ENCODE assay signal across 13 mouse cellular contexts in the genomic region with DNA sequence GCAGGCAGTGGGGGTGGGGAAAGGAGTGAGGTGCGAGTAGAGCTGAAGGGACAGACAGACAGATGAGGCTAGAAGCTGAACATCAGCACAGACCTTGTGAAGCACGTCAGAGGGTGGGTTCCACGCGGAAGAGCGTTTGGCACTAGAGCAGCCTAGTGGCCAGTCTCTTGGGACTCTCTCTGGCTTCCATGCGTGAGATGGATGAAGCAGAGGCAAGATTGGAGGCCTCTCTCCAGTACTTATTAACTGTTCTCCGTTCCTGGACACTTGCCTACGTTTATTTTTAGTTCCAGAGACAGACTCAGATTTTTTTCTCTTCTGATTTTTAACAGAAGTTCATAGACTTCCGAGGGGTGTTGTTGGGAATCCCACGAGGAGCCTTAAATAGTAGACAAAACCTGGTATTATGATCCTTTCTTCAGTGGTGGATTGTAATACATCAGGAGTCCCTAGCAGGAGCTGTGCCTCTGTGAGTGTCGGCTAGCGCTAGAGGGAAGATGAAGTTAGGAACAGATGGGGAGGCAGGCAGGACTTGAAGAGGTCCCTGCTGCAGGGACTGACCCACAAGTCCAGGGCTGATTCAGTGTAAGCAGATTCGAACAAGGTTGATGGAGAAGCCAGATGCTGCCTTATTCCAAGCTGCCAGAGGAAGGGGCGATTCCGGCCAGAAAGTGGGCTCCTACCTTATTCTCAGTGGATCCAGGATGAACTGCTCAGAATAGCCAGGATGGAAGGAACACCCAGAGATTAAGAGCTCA. TPM values are rescaled to one million over a fixed set of nuclear protein-coding genes. Genes with fewer than 3 reads are reported as not detected.
DNase-seq lines count a peak whose midpoint lies in the region; ATAC-seq and TF ChIP-seq lines count a peak whose summit lies in the region.
"Had no signal": no experiment of that assay in that cellular context is flagged by ENCODE, and none has a peak within 500 bp of the region (broad histone marks: within the 10 kb centered on the region; RNA-seq: fewer than 3 reads in every experiment).

No protein-coding gene starts in this region.

- 0 out of 2 replicates have a peak, but pooled peaks cover 6% of the 10 kb centered on the region for H3K4me1 ChIP-seq in heart, embryonic 10.5 days
- no peaks in the 10 kb centered on the region for H3K4me1 ChIP-seq in midbrain, postnatal 0 days (ENCODE audit: insufficient read depth, low read length)
- peaks cover under 1% of the 10 kb centered on the region; the same call in 1 of the 2 replicates for H3K4me1 ChIP-seq in midbrain, embryonic 10.5 days
- 0 out of 2 replicates have a peak, but pooled peaks cover 4% of the 10 kb centered on the region for H3K4me1 ChIP-seq in intestine, embryonic 16.5 days (ENCODE audit: control insufficient read depth, insufficient read depth, low read length)
- peaks cover 4% of the 10 kb centered on the region; the same call in 1 of the 2 replicates for H3K4me1 ChIP-seq in stomach, embryonic 16.5 days (ENCODE audit: control insufficient read depth, insufficient read depth, low read length)
- no peaks in the 10 kb centered on the region for H3K4me1 ChIP-seq in forebrain, embryonic 14.5 days (ENCODE audit: control insufficient read depth, insufficient read depth, low read length)
- H3K4me1 ChIP-seq: embryonic facial prominence, embryonic 15.5 days; hindbrain, embryonic 15.5 days; liver, embryonic 15.5 days had no signal

- no peak for TF ChIP-seq CTCF in midbrain, postnatal 0 days (IDR thresholded peaks at IDR 0.05)

- H3K9me3 ChIP-seq in heart, embryonic 10.5 days, result no peaks in the 10 kb centered on the region
- no peaks in the 10 kb centered on the region for H3K9me3 ChIP-seq in midbrain, postnatal 0 days (ENCODE audit: low read length)
- H3K9me3 ChIP-seq in midbrain, embryonic 10.5 days (replicated peaks), result no peaks in the 10 kb centered on the region
- H3K9me3 ChIP-seq in intestine, embryonic 16.5 days (ENCODE audit: control insufficient read depth, low read length), result no peaks in the 10 kb centered on the region
- no peaks in the 10 kb centered on the region for H3K9me3 ChIP-seq in stomach, embryonic 16.5 days (replicated peaks; ENCODE audit: control insufficient read depth, low read length)
- H3K9me3 ChIP-seq in forebrain, embryonic 14.5 days (replicated peaks; ENCODE audit: control insufficient read depth, low read length), result no peaks in the 10 kb centered on the region
- H3K9me3 ChIP-seq: embryonic facial prominence, embryonic 15.5 days; hindbrain, embryonic 15.5 days; liver, embryonic 15.5 days had no signal

- ATAC-seq in midbrain, postnatal 0 days (ENCODE audit: low FRiP score), result no peak
- ATAC-seq in intestine, embryonic 16.5 days, result peak; percentile 65
- ATAC-seq in stomach, embryonic 16.5 days (ENCODE audit: insufficient read depth, low FRiP score), result peak; percentile 55; the same call in 1 of the 2 replicates
- no peak for ATAC-seq in forebrain, embryonic 14.5 days
- ATAC-seq: midbrain, embryonic 16.5 days had no signal

- 67% methylated on average over 15 of the region's 15 CpGs for WGBS in heart, embryonic 10.5 days
- 75% methylated on average over 15 of the region's 15 CpGs for WGBS in midbrain, postnatal 0 days
- 80% methylated on average over 15 of the region's 15 CpGs for WGBS in midbrain, embryonic 10.5 days
- 53% methylated on average over 15 of the region's 15 CpGs for WGBS in intestine, embryonic 16.5 days
- 45% methylated on average over 15 of the region's 15 CpGs for WGBS in stomach, embryonic 16.5 days
- 81% methylated on average over 15 of the region's 15 CpGs for WGBS in forebrain, embryonic 14.5 days

- DNase-seq in heart, adult 11 months, result peak; percentile 96
- no peak for DNase-seq in heart, embryonic 10.5 days (ENCODE audit: low spot score)
- DNase-seq in midbrain, postnatal 0 days (ENCODE audit: low spot score), result peak; percentile 19
- DNase-seq in midbrain, embryonic 10.5 days (ENCODE audit: low spot score), result no peak
- no peak for DNase-seq in spleen, postnatal 10 days (ENCODE audit: low spot score in 2 of 2)
- DNase-seq in forebrain, embryonic 14.5 days (ENCODE audit: low spot score), result no peak
- DNase-seq: adrenal gland, postnatal 25 days had no signal

- H3K4me3 ChIP-seq in heart, embryonic 10.5 days, result no peak overlapping the region
- no peak overlapping the region for H3K4me3 ChIP-seq in midbrain, postnatal 0 days (ENCODE audit: low read depth, low read length)
- H3K4me3 ChIP-seq in midbrain, embryonic 10.5 days, result no peak overlapping the region
- H3K4me3 ChIP-seq in intestine, embryonic 16.5 days (ENCODE audit: low read length), result no peak overlapping the region
- no peak overlapping the region for H3K4me3 ChIP-seq in stomach, embryonic 16.5 days (replicated peaks; ENCODE audit: low read length)
- H3K4me3 ChIP-seq in forebrain, embryonic 14.5 days (ENCODE audit: low read depth, low read length), result no peak overlapping the region
- H3K4me3 ChIP-seq: embryonic facial prominence, embryonic 15.5 days; hindbrain, embryonic 15.5 days; liver, embryonic 15.5 days had no signal

- no peak overlapping the region for H3K27ac ChIP-seq in heart, embryonic 10.5 days
- no peak overlapping the region for H3K27ac ChIP-seq in midbrain, postnatal 0 days (ENCODE audit: low read depth, low read length)
- no peak overlapping the region for H3K27ac ChIP-seq in midbrain, embryonic 10.5 days (replicated peaks)
- H3K27ac ChIP-seq in intestine, embryonic 16.5 days (ENCODE audit: low read length), result 0 out of 2 replicates have a peak overlapping the region, but pooled peaks have one; percentile 2
- H3K27ac ChIP-seq in stomach, embryonic 16.5 days (ENCODE audit: low read length), result peak overlapping the region; percentile 87
- H3K27ac ChIP-seq in forebrain, embryonic 14.5 days (ENCODE audit: low read depth, low read length), result no peak overlapping the region
- H3K27ac ChIP-seq: embryonic facial prominence, embryonic 15.5 days; hindbrain, embryonic 15.5 days; liver, embryonic 15.5 days had no signal

- no peak overlapping the region for H3K9ac ChIP-seq in midbrain, postnatal 0 days (replicated peaks; ENCODE audit: low read length, poor library complexity, severe bottlenecking)
- H3K9ac ChIP-seq in intestine, embryonic 16.5 days (ENCODE audit: low read depth, low read length), result no peak overlapping the region
- H3K9ac ChIP-seq in stomach, embryonic 16.5 days (ENCODE audit: low read length), result 0 out of 2 replicates have a peak overlapping the region, but pooled peaks have one; percentile 11
- no peak overlapping the region for H3K9ac ChIP-seq in forebrain, embryonic 14.5 days (ENCODE audit: low read length)
- H3K9ac ChIP-seq: embryonic facial prominence, embryonic 15.5 days; hindbrain, embryonic 15.5 days; liver, embryonic 15.5 days had no signal

- no peaks in the 10 kb centered on the region for H3K27me3 ChIP-seq in heart, embryonic 10.5 days (ENCODE audit: insufficient read depth, poor library complexity, severe bottlenecking)
- no peaks in the 10 kb centered on the region for H3K27me3 ChIP-seq in midbrain, postnatal 0 days (ENCODE audit: insufficient read depth, low read length)
- H3K27me3 ChIP-seq in midbrain, embryonic 10.5 days (ENCODE audit: low read depth, poor library complexity, severe bottlenecking), result no peaks in the 10 kb centered on the region
- H3K27me3 ChIP-seq in intestine, embryonic 16.5 days (replicated peaks; ENCODE audit: control insufficient read depth, insufficient read depth, low read length), result no peaks in the 10 kb centered on the region
- no peaks in the 10 kb centered on the region for H3K27me3 ChIP-seq in stomach, embryonic 16.5 days (ENCODE audit: control insufficient read depth, insufficient read depth, low read length)
- H3K27me3 ChIP-seq in forebrain, embryonic 14.5 days (replicated peaks; ENCODE audit: control insufficient read depth, insufficient read depth, low read length), result no peaks in the 10 kb centered on the region
- H3K27me3 ChIP-seq: embryonic facial prominence, embryonic 15.5 days; hindbrain, embryonic 15.5 days; liver, embryonic 15.5 days had no signal

- no peaks in the 10 kb centered on the region for H3K36me3 ChIP-seq in heart, embryonic 10.5 days
- H3K36me3 ChIP-seq in midbrain, postnatal 0 days (ENCODE audit: insufficient read depth, low read length), result no peaks in the 10 kb centered on the region
- no peaks in the 10 kb centered on the region for H3K36me3 ChIP-seq in midbrain, embryonic 10.5 days
- no peaks in the 10 kb centered on the region for H3K36me3 ChIP-seq in intestine, embryonic 16.5 days (ENCODE audit: control insufficient read depth, insufficient read depth, low read length)
- H3K36me3 ChIP-seq in stomach, embryonic 16.5 days (ENCODE audit: control insufficient read depth, insufficient read depth, low read length), result no peaks in the 10 kb centered on the region
- H3K36me3 ChIP-seq in forebrain, embryonic 14.5 days (ENCODE audit: control insufficient read depth, insufficient read depth, low read length), result no peaks in the 10 kb centered on the region
- H3K36me3 ChIP-seq: embryonic facial prominence, embryonic 15.5 days; hindbrain, embryonic 15.5 days; liver, embryonic 15.5 days had no signal

- H3K4me2 ChIP-seq in midbrain, postnatal 0 days (ENCODE audit: low read depth, low read length, poor library complexity, severe bottlenecking), result no peak overlapping the region
- H3K4me2 ChIP-seq in intestine, embryonic 16.5 days (ENCODE audit: low read depth, low read length), result no peak overlapping the region
- no peak overlapping the region for H3K4me2 ChIP-seq in stomach, embryonic 16.5 days (ENCODE audit: low read depth, low read length)
- no peak overlapping the region for H3K4me2 ChIP-seq in forebrain, embryonic 14.5 days (ENCODE audit: low read length)
- H3K4me2 ChIP-seq: embryonic facial prominence, embryonic 15.5 days; hindbrain, embryonic 15.5 days; liver, embryonic 15.5 days had no signal

RNA-seq across cellular contexts. Expression of a gene that starts 10.0 kb away (rescaled TPM):
- 1.1 and 1.7 TPM in 2 replicates for polyA plus RNA-seq in heart, embryonic 10.5 days (2016; fragmentation: Nextera tagmentation; extraction: Ambion mirVana)
- total RNA-seq in midbrain, postnatal 0 days (2014; rRNA removed), result 38.7 and 39.8 TPM in 2 replicates
- 2.5 and 2.7 TPM in 2 replicates for polyA plus RNA-seq in midbrain, postnatal 0 days (2015; fragmentation: Nextera tagmentation; extraction: Ambion mirVana)
- polyA plus RNA-seq in midbrain, embryonic 10.5 days (2016; fragmentation: Nextera tagmentation; extraction: Ambion mirVana), result 1.7 and 1.8 TPM in 2 replicates
- polyA plus RNA-seq in intestine, embryonic 16.5 days (2015; fragmentation: Nextera tagmentation; extraction: Ambion mirVana), result 4.2 and 5.1 TPM in 2 replicates
- 4.3 and 4.7 TPM in 2 replicates for polyA plus RNA-seq in stomach, embryonic 16.5 days (2015; fragmentation: Nextera tagmentation; extraction: Ambion mirVana)
- 3.5 and 3.7 TPM in 2 replicates for polyA plus RNA-seq in forebrain, embryonic 14.5 days (2014; fragmentation: Nextera tagmentation; extraction: Ambion mirVana)

RNA-seq across cellular contexts. Expression of a gene that starts 37.2 kb away (rescaled TPM):
- polyA plus RNA-seq in heart, embryonic 10.5 days (2016; fragmentation: Nextera tagmentation; extraction: Ambion mirVana), result 50.8 and 58.6 TPM in 2 replicates
- total RNA-seq in midbrain, postnatal 0 days (2014; rRNA removed), result 80.5 and 106 TPM in 2 replicates
- polyA plus RNA-seq in midbrain, postnatal 0 days (2015; fragmentation: Nextera tagmentation; extraction: Ambion mirVana), result 66.5 and 73.4 TPM in 2 replicates
- 80.1 and 96.1 TPM in 2 replicates for polyA plus RNA-seq in midbrain, embryonic 10.5 days (2016; fragmentation: Nextera tagmentation; extraction: Ambion mirVana)
- polyA plus RNA-seq in intestine, embryonic 16.5 days (2015; fragmentation: Nextera tagmentation; extraction: Ambion mirVana), result 38.7 and 39.7 TPM in 2 replicates
- polyA plus RNA-seq in stomach, embryonic 16.5 days (2015; fragmentation: Nextera tagmentation; extraction: Ambion mirVana), result 63.5 and 67.6 TPM in 2 replicates
- polyA plus RNA-seq in forebrain, embryonic 14.5 days (2014; fragmentation: Nextera tagmentation; extraction: Ambion mirVana), result 61.1 and 74.0 TPM in 2 replicates

Comparison
In these comparisons a context has a peak if more than half of its experiments do, and no peak if none do; other contexts are left out.
1. DNase-seq: peak in heart, adult 11 months (single experiment) and midbrain, postnatal 0 days (single experiment); none in heart, embryonic 10.5 days (single experiment), midbrain, embryonic 10.5 days (single experiment), spleen, postnatal 10 days (0 of 2) and forebrain, embryonic 14.5 days (single experiment).
2. H3K27ac ChIP-seq: peak in intestine, embryonic 16.5 days (single experiment) and stomach, embryonic 16.5 days (single experiment); none in heart, embryonic 10.5 days (single experiment), midbrain, postnatal 0 days (single experiment), midbrain, embryonic 10.5 days (single experiment) and forebrain, embryonic 14.5 days (single experiment).
3. ATAC-seq: peak in intestine, embryonic 16.5 days (single experiment) and stomach, embryonic 16.5 days (single experiment); none in midbrain, postnatal 0 days (single experiment) and forebrain, embryonic 14.5 days (single experiment).